Mouse (Mus musculus) midbrain, embryonic 13.5 days (tissue): ENCODE data around the gene Ehbp1. TPM values are rescaled to one million over a fixed set of nuclear protein-coding genes. Genes with fewer than 3 reads are reported as not detected.

Source experiments
- ATAC-seq: fragments of 200-750 bp; cut with Nextera tagmentation; 2 replicates; pipeline ENCODE4 v1.8.0; 2017; ENCODE audit warnings: mild to moderate bottlenecking, moderate TSS enrichment, moderate library complexity
- H3K27ac ChIP-seq: fragments of 300-500 bp; sonication (generic); 2 replicates; pipeline ENCODE4 v1.5.1; 2015; ENCODE audit warnings: inconsistent platforms, mild to moderate bottlenecking, moderate library complexity
- H3K27me3 ChIP-seq: fragments of 300-500 bp; sonication (generic); 2 replicates; pipeline ENCODE4 v1.6.1; 2015; ENCODE audit warnings: mild to moderate bottlenecking, inconsistent platforms
- H3K36me3 ChIP-seq: fragments of 300-500 bp; sonication (generic); 2 replicates; pipeline ENCODE4 v1.6.1; 2015; ENCODE audit warnings: mild to moderate bottlenecking, inconsistent platforms
- H3K4me1 ChIP-seq: fragments of 300-500 bp; sonication (generic); replicated peaks from 2 replicates; pipeline ENCODE4 v1.6.1; 2015; ENCODE audit warnings: inconsistent platforms
- H3K4me2 ChIP-seq: fragments of 300-500 bp; sonication (generic); replicated peaks from 2 replicates; pipeline ENCODE4 v1.6.1; 2015; ENCODE audit warnings: moderate library complexity, mild to moderate bottlenecking, inconsistent platforms
- H3K4me3 ChIP-seq: fragments of 300-500 bp; sonication (generic); replicated peaks from 2 replicates; pipeline ENCODE4 v1.5.1; 2015; ENCODE audit warnings: mild to moderate bottlenecking, inconsistent platforms
- H3K9ac ChIP-seq: fragments of 300-500 bp; sonication (generic); replicated peaks from 2 replicates; pipeline ENCODE4 v1.6.1; 2015; ENCODE audit warnings: mild to moderate bottlenecking, inconsistent platforms
- H3K9me3 ChIP-seq: fragments of 300-500 bp; sonication (generic); 2 replicates; pipeline ENCODE4 v1.6.1; 2016; ENCODE audit warnings: mild to moderate bottlenecking, inconsistent platforms
- WGBS: fragments of 180-500 bp; shearing (Covaris S2); methylation state at CpG from one replicate; pipeline ENCODE4 v1.1.7; 2015; 5-methylcytosine and 5-hydroxymethylcytosine counted together
- polyA plus RNA-seq: library from polyadenylated mRNA; unstranded; fragments of >200 nt; fragmentation: Nextera tagmentation; extraction: Ambion mirVana; gene quantifications from 2 replicates; pipeline ENCODE4 v1.2.1, GENCODE M21; 2015

Ehbp1 gene
- polyA plus RNA-seq, 1 experiment from 2014 or later, result 22.2 TPM

- no peaks in the 10 kb centered on the region for H3K9me3 ChIP-seq
- H3K27ac ChIP-seq, result peak overlapping the region; percentile 86
- H3K4me2 ChIP-seq, result peak overlapping the region; percentile 76
- no peaks in the 10 kb centered on the region for H3K36me3 ChIP-seq
- H3K4me1 ChIP-seq, result peaks cover 73% of the 10 kb centered on the region
- ATAC-seq, result no peak
- H3K4me3 ChIP-seq, result peak overlapping the region; percentile 67
- H3K9ac ChIP-seq, result peak overlapping the region; percentile 86
- 3% methylated on average over 13 of the region's 13 CpGs for WGBS
- H3K27me3 ChIP-seq, result peaks cover 67% of the 10 kb centered on the region
These were observed 345.8 kb downstream of the Ehbp1 start for GRCm38 (mm10) chr11:21996325-21996647.

DNA sequence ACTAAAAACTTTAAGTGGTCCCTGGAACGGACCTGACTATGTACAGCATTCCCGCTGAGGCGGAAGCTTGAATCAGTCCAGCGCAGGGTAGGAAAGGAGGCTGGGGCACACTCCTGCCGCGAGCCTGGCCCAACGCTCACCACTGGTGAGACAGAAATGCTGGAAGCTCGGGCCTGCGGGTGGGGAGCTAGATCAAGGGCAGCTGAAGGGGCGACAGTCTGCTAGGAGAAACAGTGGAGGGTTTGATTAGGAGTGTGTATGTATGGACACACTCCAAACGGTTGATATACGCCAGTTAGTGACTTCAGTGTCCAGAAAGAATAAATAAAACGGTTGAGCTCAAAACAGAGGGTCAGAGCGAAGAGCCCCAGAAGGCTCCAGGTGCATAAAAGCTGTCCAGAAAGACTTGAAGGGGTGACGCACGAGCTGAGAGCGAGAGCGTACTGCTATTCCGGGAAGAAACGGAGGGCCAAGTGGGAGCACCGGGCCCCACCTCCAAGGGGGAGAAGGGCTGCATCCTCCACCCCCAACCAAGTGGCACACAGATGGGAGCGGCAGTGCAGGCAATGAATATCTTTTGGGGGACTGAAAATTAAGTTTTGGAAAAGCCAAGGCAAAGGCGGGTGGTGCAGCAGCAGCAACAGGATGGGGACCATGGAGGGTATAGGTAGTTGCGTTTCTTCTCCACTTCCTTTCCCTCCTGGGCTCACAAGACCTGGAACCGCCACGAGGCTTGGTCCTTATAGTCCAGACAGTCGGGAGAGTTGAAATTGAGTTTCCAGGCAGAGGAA, 346.4 kb downstream of the Ehbp1 start:
- H3K27ac ChIP-seq, result peak overlapping the region; percentile 86
- 14% methylated on average over 27 of the region's 27 CpGs for WGBS
- H3K4me2 ChIP-seq, result peak overlapping the region; percentile 76
- peaks cover 67% of the 10 kb centered on the region for H3K27me3 ChIP-seq
- H3K9me3 ChIP-seq, result no peaks in the 10 kb centered on the region
- H3K9ac ChIP-seq, result peak overlapping the region; percentile 86
- ATAC-seq, result no peak
- H3K36me3 ChIP-seq, result no peaks in the 10 kb centered on the region
- H3K4me3 ChIP-seq, result peak overlapping the region; percentile 67
- H3K4me1 ChIP-seq, result peaks cover 67% of the 10 kb centered on the region

- WGBS, result 7% methylated on average over 34 of the region's 34 CpGs
- H3K27ac ChIP-seq, result peak overlapping the region; percentile 86
- no peak for ATAC-seq
- H3K4me2 ChIP-seq, result peak overlapping the region; percentile 76
- H3K9me3 ChIP-seq, result no peaks in the 10 kb centered on the region
- H3K4me1 ChIP-seq, result peaks cover 58% of the 10 kb centered on the region
- H3K9ac ChIP-seq, result peak overlapping the region; percentile 86
- H3K4me3 ChIP-seq, result peak overlapping the region; percentile 67
- peaks cover 63% of the 10 kb centered on the region for H3K27me3 ChIP-seq
- H3K36me3 ChIP-seq, result no peaks in the 10 kb centered on the region
These were observed 347.4 kb downstream of the Ehbp1 start for GRCm38 (mm10) chr11:21994377-21995370.

- Histone ChIP-seq H3K9ac (peak overlapping the region; percentile 86), H3K4me3 (peak overlapping the region; percentile 67), H3K4me2 (peak overlapping the region; percentile 76), H3K27me3 (peaks cover 61% of the 10 kb centered on the region), H3K9me3 (no peaks in the 10 kb centered on the region), H3K27ac (peak overlapping the region; percentile 86), H3K4me1 (peaks cover 50% of the 10 kb centered on the region), H3K36me3 (no peaks in the 10 kb centered on the region)
- 3% methylated on average over 47 of the region's 47 CpGs for WGBS
- peak; percentile 9 for ATAC-seq
These were observed 348.3 kb downstream of the Ehbp1 start for GRCm38 (mm10) chr11:21993597-21994376.

GRCm38 (mm10) chr11:21992761-21993596, 349.1 kb downstream of the Ehbp1 start:
- peak overlapping the region; percentile 76 for H3K4me2 ChIP-seq
- H3K27me3 ChIP-seq, result peaks cover 58% of the 10 kb centered on the region
- no peaks in the 10 kb centered on the region for H3K9me3 ChIP-seq
- peak overlapping the region; percentile 67 for H3K4me3 ChIP-seq
- peaks cover 50% of the 10 kb centered on the region for H3K4me1 ChIP-seq
- peak overlapping the region; percentile 86 for H3K9ac ChIP-seq
- 3% methylated on average over 96 of the region's 96 CpGs for WGBS
- ATAC-seq, result peak; percentile 37
- H3K27ac ChIP-seq, result peak overlapping the region; percentile 86
- no peaks in the 10 kb centered on the region for H3K36me3 ChIP-seq

DNA sequence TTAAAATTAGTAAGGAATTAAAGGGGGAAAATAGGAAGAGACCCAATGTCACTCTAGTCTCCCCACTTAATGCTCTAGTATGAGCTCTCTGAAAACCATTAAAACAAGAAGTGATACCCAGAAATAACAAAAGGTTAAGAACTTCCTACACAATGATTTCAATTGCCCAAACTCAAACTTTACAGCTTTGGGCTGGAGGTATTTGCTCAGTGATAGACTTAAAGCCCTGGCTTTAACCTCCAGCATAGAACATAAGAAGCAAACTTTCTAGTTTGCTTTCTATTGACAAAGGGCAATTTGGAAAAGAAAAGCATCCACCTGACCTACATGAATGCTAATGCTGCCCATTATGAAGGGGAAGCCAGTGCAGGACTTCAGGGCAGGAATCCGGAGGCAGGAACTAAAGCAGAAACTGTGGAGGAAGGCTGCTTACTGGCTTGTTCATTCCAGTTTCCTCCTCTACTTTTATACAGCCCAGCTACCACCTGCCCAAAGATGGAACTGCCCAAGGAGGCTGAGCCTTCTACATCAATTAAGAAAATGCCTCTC, 353.6 kb downstream of the Ehbp1 start:
- no peaks in the 10 kb centered on the region for H3K36me3 ChIP-seq
- H3K27ac ChIP-seq, result no peak overlapping the region
- H3K4me3 ChIP-seq, result no peak overlapping the region
- no peak overlapping the region for H3K4me2 ChIP-seq
- peaks cover 40% of the 10 kb centered on the region for H3K27me3 ChIP-seq
- no peaks in the 10 kb centered on the region for H3K9me3 ChIP-seq
- 77% methylated on average over 1 of the region's 1 CpGs for WGBS
- no peak overlapping the region for H3K9ac ChIP-seq
- no peak for ATAC-seq
- H3K4me1 ChIP-seq, result peaks cover 13% of the 10 kb centered on the region

GRCm38 (mm10) chr11:21985118-21985517, 357.0 kb downstream of the Ehbp1 start:
- H3K9ac ChIP-seq, result no peak overlapping the region
- H3K4me3 ChIP-seq, result no peak overlapping the region
- ATAC-seq, result no peak
- H3K27me3 ChIP-seq, result peaks cover 19% of the 10 kb centered on the region
- H3K9me3 ChIP-seq, result no peaks in the 10 kb centered on the region
- 0 out of 2 replicates have a peak, but pooled peaks cover 3% of the 10 kb centered on the region for H3K4me1 ChIP-seq
- WGBS, result 51% methylated on average over 1 of the region's 1 CpGs
- H3K27ac ChIP-seq, result no peak overlapping the region
- no peak overlapping the region for H3K4me2 ChIP-seq
- no peaks in the 10 kb centered on the region for H3K36me3 ChIP-seq

DNA sequence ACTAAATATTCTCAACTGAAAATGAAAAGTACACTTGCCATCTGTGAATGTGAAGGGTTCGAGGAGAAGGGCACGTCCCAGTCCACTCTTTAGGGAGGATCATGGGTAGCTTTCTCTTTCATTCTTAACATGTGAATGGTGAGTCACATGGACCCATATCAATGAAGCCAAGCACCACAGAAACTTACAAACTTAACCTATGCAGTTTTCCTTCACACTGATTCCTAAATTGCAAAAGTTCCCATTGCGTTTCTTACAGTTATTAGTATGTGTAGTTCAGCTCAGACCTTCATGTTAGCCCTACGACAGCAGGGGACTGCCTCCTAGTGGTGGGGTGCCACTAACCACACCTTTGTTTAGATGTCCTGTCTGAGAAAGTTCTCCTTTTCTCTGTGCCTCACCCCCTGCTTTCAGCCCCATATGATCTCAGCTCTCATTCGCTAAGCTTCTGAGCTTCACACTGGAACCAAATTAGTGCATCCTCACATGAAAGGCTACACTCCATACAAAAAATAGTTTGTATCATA, 368.0 kb downstream of the Ehbp1 start:
- WGBS, result 79% methylated on average over 5 of the region's 5 CpGs
- no peaks in the 10 kb centered on the region for H3K9me3 ChIP-seq
- H3K9ac ChIP-seq, result no peak overlapping the region
- no peaks in the 10 kb centered on the region for H3K36me3 ChIP-seq
- H3K4me3 ChIP-seq, result no peak overlapping the region
- H3K4me2 ChIP-seq, result no peak overlapping the region
- no peak overlapping the region for H3K27ac ChIP-seq
- no peak for ATAC-seq
- H3K27me3 ChIP-seq, result no peaks in the 10 kb centered on the region
- no peaks in the 10 kb centered on the region for H3K4me1 ChIP-seq

DNA sequence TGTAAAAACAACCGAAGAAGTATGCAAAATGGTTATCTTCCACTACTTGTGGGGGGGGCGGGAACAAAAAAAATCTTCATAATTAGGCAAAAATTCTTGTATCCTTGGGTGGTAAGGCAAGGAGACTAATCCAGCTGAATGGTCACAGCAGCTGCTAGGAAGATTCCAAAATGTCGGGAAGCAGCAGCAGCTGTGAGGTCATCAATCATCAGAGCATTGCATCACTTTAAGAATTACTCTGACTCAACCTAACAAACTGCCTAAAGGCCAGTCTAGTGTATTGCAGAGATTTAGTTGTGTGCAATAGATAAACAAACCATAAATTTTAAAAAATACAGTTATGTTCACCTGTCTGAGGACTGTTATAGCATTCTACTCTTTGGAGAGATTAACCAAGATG, 368.5 kb downstream of the Ehbp1 start:
- ATAC-seq, result no peak
- no peaks in the 10 kb centered on the region for H3K36me3 ChIP-seq
- H3K4me1 ChIP-seq, result no peaks in the 10 kb centered on the region
- H3K4me3 ChIP-seq, result no peak overlapping the region
- H3K27me3 ChIP-seq, result no peaks in the 10 kb centered on the region
- no peak overlapping the region for H3K27ac ChIP-seq
- no peak overlapping the region for H3K4me2 ChIP-seq
- no peaks in the 10 kb centered on the region for H3K9me3 ChIP-seq
- 88% methylated on average over 3 of the region's 3 CpGs for WGBS
- H3K9ac ChIP-seq, result no peak overlapping the region

DNA sequence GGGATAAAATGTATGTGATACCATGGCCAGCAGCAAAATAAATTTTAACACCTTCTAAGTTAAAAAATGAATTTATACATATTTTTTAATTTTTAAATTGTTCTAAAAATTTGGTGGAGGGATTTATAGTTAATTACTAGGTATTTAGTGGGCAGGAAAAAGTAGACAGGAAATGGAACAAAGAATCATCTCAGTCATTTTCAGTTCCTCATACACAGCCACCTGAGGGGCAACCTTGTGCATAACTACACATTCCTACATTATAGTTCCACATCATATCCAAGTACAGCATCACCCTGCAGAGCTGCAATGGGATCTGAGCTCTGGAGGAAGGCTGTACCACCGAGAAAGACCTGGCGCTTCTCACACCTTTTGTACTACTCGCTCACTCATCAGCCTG, 373.2 kb downstream of the Ehbp1 start:
- Histone ChIP-seq H3K4me2 (no peak overlapping the region), H3K27ac (no peak overlapping the region), H3K4me1 (no peaks in the 10 kb centered on the region), H3K9ac (no peak overlapping the region), H3K27me3 (no peaks in the 10 kb centered on the region), H3K36me3 (no peaks in the 10 kb centered on the region), H3K9me3 (no peaks in the 10 kb centered on the region), H3K4me3 (no peak overlapping the region)
- no peak for ATAC-seq
- WGBS, result 100% methylated on average over 3 of the region's 3 CpGs
